Mouse (Mus musculus): Measurements from ENCODE around the gene Uba2.

GRCm38 (mm10) chr7:34195632-34196031 is 26.2 kb upstream of the Uba2 start:
- TF ChIP-seq POLR2AphosphoS5 (IDR thresholded peaks at IDR 0.05; ENCODE audit: insufficient replicate concordance, low read depth, low read length) (no peak), CTCF (IDR thresholded peaks at IDR 0.05; ENCODE audit: low read depth, low read length) (no peak), TAL1 (conservative IDR thresholded peaks at IDR 0.05; ENCODE audit: low read depth, low read length) (no peak), GATA1 (IDR thresholded peaks at IDR 0.05; ENCODE audit: borderline replicate concordance, low read length) (no peak)

Data from G1E (cell line).